Mouse (Mus musculus) regulatory T cell (primary cell): Measurements from ENCODE around the gene Cdc26.

Experiments
- in situ Hi-C: fragments of 300-600 bp; cut with MboI, MseI; formaldehyde crosslinking; loops from one replicate; pipeline ENCODE4 v1.15.1; 2025; ENCODE audit warnings: high pct_unique_total_duplicates

Gene Cdc26

GRCm38 (mm10) chr4:62364299-62364698 is 44.1 kb downstream of the Cdc26 start:
- in situ Hi-C loops = loop anchor here (5.0 to 25.0 kb wide), 3 partner anchors 43 to 1301 kb away; partner anchors contain the start of genes Cdc26, Gm11214, Prpf4 and Tmem268

DNA sequence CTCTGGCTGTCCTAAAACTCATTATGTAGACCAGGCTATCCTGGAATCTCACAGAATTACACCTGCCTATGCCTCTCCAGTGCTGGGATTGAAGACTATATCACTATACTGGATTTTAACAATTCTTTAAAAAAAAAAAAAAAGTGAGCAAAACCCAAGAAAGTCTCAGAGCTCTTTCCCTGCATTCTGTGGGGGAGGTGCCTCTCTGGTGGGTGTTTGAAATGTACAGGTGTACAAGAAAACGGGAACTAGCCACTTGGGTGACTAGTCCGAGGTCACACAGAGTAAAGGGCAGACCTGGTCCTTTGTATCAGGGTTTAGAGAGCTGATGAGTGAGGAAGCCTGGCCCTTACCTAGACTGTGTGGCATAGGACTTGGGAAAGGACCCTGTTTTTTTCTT is 46.0 kb downstream of the Cdc26 start:
- in situ Hi-C loops = loop anchor here (5.0 to 25.0 kb wide), 3 partner anchors 45 to 1302 kb away; partner anchors contain the start of genes Cdc26, Gm11214, Prpf4 and Tmem268

GRCm38 (mm10) chr4:62361997-62362396 is 46.4 kb downstream of the Cdc26 start:
- in situ Hi-C loops = loop anchor here (5.0 to 25.0 kb wide), 3 partner anchors 45 to 1303 kb away; partner anchors contain the start of genes Cdc26, Gm11214, Prpf4 and Tmem268

DNA sequence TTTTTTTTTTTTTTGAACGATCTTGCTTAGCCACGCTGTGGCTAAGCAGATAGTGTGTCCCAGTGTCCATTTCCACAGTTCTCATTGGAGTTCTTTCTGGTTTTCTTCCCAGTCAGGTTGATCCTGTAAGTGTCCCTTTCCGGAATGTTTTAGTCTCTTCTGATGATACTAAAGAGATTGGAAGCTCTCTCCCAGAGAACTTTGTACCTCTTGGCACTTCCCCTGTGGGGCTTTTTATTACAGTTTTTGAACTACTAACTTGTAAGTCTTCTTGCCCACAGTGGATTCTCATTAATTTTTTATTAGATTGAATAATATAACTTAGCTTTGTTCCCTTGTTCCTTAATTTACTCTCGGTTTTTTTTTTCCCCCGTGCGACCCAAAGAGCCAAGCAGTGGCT is 46.9 kb downstream of the Cdc26 start:
- in situ Hi-C loops = loop anchor here (5.0 to 25.0 kb wide), 3 partner anchors 46 to 1303 kb away; partner anchors contain the start of genes Cdc26, Gm11214, Prpf4 and Tmem268

- in situ Hi-C loops = loop anchor here (5.0 to 25.0 kb wide), 3 partner anchors 46 to 1304 kb away; partner anchors contain the start of genes Cdc26, Gm11214, Prpf4 and Tmem268
Measured at GRCm38 (mm10) chr4:62360805-62361455, 47.5 kb downstream of the Cdc26 start.

- in situ Hi-C loops = loop anchor here (5.0 to 25.0 kb wide), 3 partner anchors 47 to 1305 kb away; partner anchors contain the start of genes Cdc26, Gm11214, Prpf4 and Tmem268
Measured at GRCm38 (mm10) chr4:62360088-62360804, 48.2 kb downstream of the Cdc26 start, which contains the start of the genes Fkbp15 and Slc31a1. Fkbp15 (minus strand) TSS chr4:62360548. Slc31a1 (plus strand) TSS chr4:62360727.

- in situ Hi-C loops = loop anchor here (25.0 kb wide), 1 partner anchor 1203 kb away; the partner anchor contains the start of gene Tmem268
Measured at GRCm38 (mm10) chr4:62359256-62359775, 49.1 kb downstream of the Cdc26 start.

DNA sequence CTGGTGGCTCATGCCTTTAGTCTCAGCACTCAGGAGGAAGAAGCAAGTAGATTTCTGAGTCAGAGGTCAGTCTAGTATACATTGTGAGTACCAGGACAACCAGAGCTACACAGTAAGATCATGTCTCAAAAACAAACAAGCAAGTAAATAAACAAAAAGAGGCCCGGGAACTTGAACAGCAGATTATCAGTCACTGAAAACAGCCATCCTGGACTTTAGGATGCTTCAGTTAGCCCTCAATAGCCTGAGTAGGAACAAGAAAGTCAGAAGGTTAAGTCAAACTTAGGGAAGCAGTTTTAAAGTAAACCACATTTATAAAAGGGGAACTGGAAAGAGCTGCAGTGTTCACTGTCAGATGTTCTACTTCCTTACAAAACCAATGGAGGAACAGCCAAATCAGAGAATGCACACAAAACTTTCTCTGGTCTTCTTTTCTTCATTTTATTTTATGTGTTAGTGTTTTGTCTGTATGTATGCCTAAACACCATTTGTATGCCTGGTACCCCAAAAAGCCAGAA is 50.8 kb downstream of the Cdc26 start:
- in situ Hi-C loops = loop anchor here (25.0 kb wide), 1 partner anchor 1205 kb away; the partner anchor contains the start of gene Tmem268

GRCm38 (mm10) chr4:62349371-62349770 is 59.1 kb downstream of the Cdc26 start:
- in situ Hi-C loops = no loop called here

DNA sequence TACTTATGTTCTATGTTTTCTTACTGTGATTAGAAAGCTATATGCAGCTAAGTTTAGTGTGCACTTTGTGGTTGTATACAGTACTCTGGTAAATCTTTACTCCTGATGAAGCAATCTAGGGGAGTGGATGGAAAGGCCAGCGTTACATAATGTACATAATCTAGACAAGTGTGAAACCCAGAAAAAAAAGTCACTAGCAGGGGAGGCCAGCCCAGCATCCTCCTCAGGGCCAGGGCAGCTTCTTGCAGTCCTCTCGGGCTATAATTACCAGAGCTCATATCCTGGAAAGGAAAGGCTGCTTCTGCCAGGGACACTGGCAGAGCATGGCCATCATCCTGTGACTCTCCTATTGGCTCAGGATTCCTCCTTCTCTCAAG is 60.1 kb downstream of the Cdc26 start:
- in situ Hi-C loops = no loop called here

GRCm38 (mm10) chr4:62347605-62348328 is 60.7 kb downstream of the Cdc26 start:
- in situ Hi-C loops = no loop called here

- in situ Hi-C loops = no loop called here
Measured at GRCm38 (mm10) chr4:62345827-62346226, 62.6 kb downstream of the Cdc26 start.

DNA sequence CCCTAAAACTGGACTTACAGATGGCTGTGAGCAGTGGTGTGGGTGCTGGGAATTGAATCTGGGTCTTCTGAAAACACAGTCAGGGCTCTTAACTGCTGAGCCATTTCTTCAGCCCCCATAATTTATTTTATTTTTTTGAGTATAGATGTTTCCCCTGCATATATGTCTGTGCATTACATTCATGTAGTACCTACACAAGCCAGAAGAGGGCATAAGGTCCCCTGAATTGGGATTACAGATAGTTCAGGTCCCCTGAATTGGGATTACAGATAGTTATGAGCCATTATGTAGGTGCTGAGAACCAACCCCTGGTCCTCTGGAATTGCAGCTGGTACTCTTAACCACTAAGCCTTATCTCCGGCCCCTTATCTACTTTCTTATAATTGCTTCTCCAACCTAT is 64.4 kb downstream of the Cdc26 start:
- in situ Hi-C loops = no loop called here

DNA sequence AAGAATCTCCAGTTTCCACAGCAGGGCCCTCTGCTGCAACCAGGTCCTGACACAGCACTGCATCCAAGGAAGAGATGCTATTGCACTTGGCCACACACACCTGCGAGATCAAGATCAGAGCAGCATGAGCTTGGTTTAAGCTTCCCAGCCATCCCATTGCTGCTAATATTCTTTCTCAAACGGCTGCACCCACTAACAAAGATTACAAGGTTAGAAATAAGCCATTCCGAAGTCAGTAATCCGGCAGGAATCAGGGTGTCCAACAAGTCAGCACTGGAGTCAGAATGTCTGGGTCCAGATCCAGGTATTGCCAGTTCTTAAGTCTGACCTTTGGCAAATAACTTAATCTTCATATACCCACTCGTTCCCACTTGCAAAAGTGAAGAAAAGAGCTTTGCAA is 69.9 kb downstream of the Cdc26 start:
- in situ Hi-C loops = no loop called here
